Mouse (Mus musculus) T-helper 1 cell (primary cell): Measurements from ENCODE around the gene Ifit1bl2.
"Not testable (repeated sequence)": the region's sequence is repeated elsewhere in the genome, so short reads cannot be mapped to it uniquely, and the experiment has no call there.

Experiments
- in situ Hi-C: fragments of 300-600 bp; cut with MboI, MseI; formaldehyde crosslinking; loops from one replicate; pipeline ENCODE4 v1.15.1; 2025; ENCODE audit warnings: high pct_unique_total_duplicates

The Ifit1bl2 gene

DNA sequence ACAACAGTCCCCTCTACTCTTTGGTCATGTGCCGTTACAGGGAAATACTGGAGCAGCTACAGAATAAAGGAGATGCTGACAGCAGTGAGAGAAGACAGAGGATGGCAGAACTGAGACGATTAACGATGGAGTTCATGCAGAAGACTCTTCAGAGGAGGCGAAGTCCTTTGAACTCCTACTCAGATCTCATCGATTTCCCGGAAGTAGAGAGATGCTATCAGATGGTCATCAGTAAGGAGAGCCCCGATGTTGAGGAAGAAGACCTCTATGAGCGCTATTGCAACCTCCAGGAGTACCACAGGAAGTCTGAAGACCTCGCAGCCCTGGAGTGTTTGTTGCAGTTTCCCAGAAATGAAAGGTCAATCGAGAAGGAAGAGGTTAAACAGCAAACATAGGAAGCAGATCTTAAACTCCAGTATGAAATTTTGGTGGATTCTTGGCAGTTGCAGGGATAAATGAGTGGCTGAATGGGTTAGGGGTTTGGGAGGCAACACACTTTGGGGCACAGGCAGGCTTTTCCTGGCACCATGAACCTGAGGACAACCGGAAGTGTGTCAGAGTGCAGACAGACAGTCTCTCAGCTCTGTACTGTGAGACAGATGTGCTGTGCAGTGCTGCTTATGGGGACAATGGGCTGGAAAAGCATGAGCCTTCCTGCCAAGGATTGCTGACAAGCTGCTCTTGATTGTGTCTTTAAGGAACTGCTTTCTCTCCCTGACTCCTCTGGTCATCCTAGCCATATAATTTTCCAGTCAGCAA, 28.1 kb downstream of the Ifit1bl2 start:
- in situ Hi-C loops: not testable (repeated sequence)

DNA sequence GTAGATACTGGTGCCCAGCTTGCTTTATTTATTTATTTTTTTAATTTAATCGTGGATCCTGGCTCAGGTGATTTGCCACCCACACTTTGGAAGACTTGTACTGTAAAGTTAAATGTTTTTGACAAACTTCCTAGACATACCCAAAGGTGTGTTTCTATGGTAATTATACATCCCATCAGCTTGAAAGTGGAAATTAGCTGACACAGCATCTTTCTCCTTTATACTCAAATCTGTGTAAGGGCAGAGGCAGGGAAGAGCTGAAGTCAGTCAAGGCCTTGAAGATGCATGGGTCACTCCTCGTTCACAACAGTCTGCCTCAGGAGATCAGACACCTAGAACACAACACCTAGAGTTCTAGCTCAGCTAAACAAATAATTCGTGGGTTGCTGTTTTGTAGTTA, 30.4 kb downstream of the Ifit1bl2 start:
- in situ Hi-C loops: not testable (repeated sequence)

DNA sequence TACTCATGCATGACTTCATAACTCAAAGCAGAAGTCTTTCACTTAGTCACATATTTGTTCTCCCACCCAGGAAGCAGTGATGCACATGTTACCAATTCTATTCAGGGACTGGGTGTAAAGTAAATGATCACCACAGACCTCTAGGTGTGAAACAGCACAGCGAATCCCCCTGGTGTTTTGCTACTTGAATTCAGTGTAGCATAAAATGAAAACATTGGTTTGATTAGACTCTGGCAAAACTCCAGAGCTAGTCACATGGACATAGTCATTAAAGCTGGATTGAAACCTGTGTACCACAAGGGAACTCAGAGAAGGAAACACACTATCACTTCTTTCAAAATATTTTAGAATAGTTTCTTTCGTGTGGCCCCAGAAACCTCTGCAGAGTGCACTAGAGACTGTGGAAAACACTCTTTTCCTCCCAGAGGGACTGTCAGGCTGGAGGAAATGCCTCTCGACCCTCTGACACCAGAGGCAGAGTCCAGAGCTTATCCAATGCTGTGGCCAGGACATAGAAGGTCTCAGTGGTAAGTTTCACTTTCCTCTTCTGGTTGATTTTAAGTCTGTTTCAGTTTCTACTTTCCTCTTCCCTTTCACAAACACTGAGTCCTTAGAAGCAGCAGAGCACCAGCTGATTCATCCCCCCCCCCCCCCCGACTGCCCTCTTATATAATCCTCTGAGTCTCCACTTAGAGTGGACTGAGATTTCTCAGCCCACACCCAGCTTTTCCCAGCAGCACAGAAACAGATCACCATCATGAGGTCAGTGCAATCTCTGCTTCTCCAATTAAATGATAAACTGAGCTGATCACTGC, 33.1 kb downstream of the Ifit1bl2 start, which contains the start of gene Ifit3b:
Gene Ifit3b, plus strand, starts transcription at position 734 of the 815 bp plus-strand sequence.
- in situ Hi-C loops: not testable (repeated sequence)

DNA sequence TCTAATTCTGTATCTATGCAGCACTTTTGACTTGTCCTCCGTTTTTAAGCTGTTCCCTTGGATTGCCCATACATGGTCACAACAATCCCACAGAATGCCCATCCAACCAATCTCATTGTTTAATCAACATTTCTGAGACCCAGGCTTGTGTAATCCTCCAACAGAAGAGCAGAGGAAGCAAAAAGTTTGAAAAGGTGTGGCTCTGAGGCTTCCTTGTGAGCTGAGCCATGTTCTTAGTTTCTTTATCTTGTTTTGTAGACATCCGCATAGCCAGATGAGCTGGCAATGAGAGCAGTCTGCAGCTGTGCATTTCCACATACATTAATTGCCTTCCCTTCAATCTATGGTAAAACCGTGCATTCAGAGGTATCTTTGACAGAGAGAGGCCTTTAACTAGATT, 35.1 kb downstream of the Ifit1bl2 start:
- in situ Hi-C loops: no loop called here

DNA sequence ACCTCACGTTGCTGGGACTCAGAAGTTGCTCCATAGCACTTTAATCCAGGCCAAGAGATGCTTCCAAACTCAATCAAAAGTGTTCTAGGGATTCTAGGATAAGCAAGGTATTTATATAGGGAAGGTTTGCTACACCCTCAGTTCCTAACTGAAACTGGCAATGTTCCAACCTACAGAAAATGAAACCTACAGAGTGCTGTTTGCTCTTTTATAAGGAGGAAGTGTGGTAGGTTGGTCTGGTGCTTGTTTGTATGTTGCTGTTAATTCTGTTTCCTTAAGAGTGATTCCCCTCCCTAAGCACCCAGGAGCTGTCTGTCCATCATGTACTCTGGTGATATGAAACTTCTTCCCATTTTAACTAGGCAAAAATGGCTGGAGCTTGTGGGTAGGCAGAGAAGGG, 38.7 kb downstream of the Ifit1bl2 start, which contains the start of gene Ifit1bl1:
Gene Ifit1bl1, minus strand, starts transcription at position 69 of the 400 bp plus-strand sequence.
- in situ Hi-C loops: not testable (repeated sequence)

DNA sequence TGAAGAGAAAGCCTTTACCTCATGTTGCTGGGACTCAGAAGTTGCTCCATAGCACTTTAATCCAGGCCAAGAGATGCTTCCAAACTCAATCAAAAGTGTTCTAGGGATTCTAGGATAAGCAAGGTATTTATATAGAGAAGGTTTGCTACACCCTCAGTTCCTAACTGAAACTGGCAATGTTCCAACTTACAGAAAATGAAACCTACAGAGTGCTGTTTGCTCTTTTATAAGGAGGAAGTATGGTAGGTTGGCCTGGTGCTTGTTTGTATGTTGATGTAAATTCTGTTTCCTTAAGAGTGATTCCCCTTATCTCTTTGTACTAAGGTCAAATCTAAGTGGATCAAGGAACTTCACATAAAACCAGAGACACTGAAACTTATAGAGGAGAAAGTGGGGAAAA, 41.3 kb downstream of the Ifit1bl2 start:
- in situ Hi-C loops: loop anchor here (25.0 kb wide), 1 partner anchor 863 kb away; no protein-coding TSS in a partner anchor

DNA sequence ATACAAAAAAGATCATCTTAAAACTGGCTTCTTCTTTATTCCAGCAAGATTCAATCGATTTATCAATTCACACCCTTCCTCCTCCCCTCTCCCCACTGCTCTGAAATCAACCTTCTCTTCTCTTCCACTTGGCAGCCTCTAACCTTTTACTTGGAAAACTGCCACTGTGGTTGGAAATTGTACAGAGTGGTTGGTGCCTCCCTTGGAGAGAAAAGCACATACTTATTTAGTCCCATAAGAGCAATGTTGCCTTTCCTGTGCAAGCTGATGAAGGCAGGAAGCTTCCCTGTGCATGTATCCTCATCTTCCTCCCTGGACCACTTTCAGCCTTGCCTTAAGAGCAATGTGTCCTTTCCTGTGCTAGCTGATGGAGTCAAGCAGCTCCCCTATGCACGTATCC, 42.2 kb downstream of the Ifit1bl2 start:
- in situ Hi-C loops: loop anchor here (25.0 kb wide), 1 partner anchor 864 kb away; no protein-coding TSS in a partner anchor

DNA sequence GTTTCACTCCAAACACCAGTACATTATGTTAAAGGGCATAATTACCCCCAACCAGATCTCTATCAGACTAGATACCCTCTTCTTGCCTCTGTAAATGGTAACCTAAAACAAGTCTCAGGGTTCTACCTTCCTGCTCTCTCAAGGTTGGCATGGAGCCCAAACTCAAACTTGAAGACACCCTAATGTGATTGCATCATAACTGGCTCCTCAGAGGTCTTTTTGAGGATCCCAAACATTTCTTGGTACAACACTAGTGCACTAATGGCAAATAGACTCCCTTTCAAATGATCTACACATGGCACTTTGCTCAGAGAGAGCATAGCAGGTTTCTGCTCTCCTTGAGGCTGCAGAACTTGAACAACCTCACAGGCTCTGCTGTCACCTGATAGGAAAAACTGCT, 43.7 kb downstream of the Ifit1bl2 start:
- in situ Hi-C loops: loop anchor here (25.0 kb wide), 1 partner anchor 865 kb away; no protein-coding TSS in a partner anchor

DNA sequence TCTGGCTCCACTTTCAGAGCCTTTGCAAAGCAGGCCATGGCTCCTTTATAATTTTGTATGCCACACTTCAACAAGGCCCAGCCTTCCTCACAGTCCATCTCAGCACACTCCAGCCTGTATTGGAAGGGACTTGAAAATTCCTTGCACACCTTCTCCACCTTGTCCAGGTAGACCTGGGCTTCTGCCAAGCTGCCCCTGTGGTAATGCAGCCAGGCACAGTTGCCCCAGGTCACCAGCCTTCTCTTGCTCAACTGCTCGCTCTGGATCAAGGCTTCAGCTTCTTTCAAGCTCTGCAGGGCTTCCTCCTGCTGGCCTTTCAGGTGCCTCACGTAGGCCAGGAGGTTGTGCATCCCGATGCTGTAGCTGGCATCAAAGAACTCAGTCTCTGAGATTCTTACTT, 46.0 kb downstream of the Ifit1bl2 start:
- in situ Hi-C loops: loop anchor here (25.0 kb wide), 1 partner anchor 868 kb away; no protein-coding TSS in a partner anchor

DNA sequence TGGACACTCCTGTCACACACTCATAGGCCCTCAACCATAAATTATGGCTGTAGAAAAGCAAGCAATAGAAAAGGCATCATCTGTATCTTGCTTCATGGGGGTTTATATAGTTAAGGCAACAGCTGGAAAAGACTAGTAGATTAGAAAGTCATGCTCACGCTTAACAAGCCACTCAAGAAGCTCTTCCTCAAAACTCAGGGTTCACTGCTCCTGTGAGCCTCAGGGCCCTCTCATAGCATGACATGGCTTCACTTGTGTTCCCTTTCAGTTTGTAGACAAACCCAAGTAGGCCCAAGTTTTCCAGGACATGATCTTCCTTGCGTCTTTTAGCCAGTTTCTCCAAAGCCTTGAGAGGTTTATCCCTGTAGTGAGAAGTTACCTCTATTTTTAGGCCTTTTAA, 47.1 kb downstream of the Ifit1bl2 start:
- in situ Hi-C loops: loop anchor here (25.0 kb wide), 1 partner anchor 869 kb away; no protein-coding TSS in a partner anchor

DNA sequence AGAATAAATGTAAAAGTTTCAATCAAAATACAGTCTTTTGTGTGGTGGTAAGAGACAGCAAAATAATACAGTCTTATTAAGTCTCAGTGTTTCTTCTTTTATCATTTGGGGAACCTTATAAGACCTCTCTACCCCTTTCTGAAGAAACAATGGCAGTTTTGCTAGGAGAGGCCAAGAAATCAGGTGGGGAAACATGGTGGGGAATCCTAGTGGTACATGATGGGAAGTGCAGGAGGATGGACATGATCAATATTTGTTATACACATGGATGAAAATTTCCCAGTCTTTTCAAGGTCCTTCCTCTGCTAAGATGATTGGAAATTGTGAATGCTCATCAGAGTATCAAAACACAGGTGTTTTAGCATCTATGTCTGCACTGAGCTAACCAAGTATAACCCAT, 51.6 kb downstream of the Ifit1bl2 start:
- in situ Hi-C loops: loop anchor here (25.0 kb wide), 1 partner anchor 873 kb away; no protein-coding TSS in a partner anchor

DNA sequence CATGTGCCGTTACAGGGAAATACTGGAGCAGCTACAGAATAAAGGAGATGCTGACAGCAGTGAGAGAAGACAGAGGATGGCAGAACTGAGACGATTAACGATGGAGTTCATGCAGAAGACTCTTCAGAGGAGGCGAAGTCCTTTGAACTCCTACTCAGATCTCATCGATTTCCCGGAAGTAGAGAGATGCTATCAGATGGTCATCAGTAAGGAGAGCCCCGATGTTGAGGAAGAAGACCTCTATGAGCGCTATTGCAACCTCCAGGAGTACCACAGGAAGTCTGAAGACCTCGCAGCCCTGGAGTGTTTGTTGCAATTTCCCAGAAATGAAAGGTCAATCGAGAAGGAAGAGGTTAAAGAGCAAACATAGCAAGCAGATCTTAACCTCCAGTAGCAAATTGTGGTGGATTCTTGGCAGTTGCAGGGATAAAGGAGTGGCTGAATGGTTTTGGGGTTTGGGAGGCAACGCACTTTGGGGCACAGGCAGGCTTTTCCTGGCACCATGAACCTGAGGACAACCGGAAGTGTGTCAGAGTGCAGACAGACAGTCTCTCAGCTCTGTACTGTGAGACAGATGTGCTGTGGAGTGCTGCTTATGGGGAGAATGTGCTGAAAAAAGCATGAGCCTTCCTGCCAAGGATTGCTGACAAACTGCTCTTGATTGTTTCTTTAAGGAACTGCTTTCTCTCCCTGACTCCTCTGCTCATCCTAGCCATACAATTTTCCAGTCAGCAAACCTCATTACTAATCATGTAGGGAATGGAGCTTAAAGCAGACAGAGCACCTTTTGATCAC, 52.4 kb downstream of the Ifit1bl2 start:
- in situ Hi-C loops: loop anchor here (25.0 kb wide), 1 partner anchor 874 kb away; no protein-coding TSS in a partner anchor

DNA sequence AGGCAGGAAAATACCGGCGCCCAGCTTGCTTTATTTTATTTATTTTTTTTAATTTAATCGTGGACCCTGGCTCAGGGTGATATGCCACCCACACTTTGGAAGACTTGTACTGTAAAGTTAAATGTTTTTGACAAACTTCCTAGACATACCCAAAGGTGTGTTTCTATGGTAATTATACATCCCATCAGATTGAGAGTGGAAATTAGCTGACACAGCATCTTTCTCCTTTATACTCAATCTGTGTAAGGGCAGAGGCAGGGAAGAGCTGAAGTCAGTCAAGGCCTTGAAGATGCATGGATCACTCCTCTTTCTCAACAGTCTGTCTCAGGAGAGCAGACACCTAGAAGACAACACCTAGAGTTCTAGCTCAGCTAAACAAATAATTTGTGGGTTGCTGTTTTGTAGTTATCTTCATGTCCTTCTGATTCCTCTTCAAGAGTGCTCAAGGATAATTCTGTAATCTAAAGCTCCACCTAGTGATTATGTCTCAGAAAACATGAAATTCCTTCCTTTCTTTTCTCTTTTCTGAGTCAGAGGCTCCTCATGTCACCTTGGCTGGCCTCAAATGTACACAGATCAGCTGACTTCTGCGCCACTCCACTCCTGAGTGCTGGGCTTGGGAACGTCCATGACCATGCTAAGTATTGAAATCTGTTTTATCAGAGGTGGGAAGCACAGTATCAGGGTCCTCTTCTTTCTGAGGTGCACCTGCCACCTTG, 54.6 kb downstream of the Ifit1bl2 start:
- in situ Hi-C loops: loop anchor here (25.0 kb wide), 1 partner anchor 876 kb away; no protein-coding TSS in a partner anchor

DNA sequence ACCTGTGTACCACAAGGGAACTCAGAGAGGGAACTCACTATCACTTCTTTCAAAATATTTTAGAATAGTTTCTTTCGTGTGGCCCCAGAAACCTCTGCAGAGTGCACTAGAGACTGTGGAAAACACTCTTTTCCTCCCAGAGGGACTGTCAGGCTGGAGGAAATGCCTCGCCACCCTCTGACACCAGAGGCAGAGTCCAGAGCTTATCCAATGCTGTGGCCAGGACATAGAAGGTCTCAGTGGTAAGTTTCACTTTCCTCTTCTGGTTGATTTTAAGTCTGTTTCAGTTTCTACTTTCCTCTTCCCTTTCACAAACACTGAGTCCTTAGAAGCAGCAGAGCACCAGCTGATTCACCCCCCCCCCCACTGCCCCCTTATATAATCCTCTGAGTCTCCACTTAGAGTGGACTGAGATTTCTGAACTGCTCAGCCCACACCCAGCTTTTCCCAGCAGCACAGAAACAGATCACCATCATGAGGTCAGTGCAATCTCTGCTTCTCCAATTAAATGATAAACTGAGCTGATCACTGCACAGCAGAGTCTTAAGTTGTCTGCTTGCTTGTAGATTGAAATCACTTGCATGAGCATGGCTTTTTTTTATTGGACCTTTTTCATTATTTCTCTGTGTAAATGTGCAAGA, 57.3 kb downstream of the Ifit1bl2 start, which contains the start of gene Ifit3:
Gene Ifit3, plus strand, starts transcription at position 406 of the 641 bp plus-strand sequence.
- in situ Hi-C loops: loop anchor here (25.0 kb wide), 1 partner anchor 879 kb away; no protein-coding TSS in a partner anchor

DNA sequence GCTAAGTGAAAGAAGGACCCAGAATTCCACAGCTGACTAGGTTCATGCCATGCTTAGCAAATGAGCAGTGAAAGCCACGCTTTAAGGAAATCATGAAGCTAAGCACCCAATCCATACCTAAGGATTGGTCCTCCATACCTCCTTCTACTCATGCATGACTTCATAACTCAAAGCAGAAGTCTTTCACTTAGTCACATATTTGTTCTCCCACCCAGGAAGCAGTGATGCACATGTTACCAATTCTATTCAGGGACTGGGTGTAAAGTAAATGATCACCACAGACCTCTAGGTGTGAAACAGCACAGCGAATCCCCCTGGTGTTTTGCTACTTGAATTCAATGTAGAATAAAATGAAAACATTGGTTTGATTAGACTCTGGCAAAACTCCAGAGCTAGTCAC, 57.8 kb downstream of the Ifit1bl2 start:
- in situ Hi-C loops: loop anchor here (25.0 kb wide), 1 partner anchor 880 kb away; no protein-coding TSS in a partner anchor

DNA sequence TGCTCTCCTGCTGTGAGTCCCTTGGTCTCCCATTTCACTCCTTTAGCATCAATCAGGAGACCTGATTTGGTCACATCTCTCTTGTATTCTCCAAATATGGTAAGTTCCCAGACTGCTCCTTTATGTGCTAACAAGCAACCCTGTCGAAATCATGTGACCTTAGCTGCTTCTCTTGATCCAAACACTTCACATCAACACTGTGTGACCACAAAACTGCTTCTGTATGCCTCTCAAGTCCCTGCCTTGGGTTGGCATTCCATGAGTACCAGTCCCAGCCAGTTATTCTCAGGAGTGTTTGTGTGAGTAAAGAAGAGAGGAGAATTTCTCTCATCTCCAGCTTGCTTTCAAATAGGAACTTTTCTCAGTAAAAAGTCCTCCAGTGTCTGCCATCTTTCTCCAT, 63.4 kb downstream of the Ifit1bl2 start:
- in situ Hi-C loops: loop anchor here (25.0 kb wide), 1 partner anchor 885 kb away; no protein-coding TSS in a partner anchor

DNA sequence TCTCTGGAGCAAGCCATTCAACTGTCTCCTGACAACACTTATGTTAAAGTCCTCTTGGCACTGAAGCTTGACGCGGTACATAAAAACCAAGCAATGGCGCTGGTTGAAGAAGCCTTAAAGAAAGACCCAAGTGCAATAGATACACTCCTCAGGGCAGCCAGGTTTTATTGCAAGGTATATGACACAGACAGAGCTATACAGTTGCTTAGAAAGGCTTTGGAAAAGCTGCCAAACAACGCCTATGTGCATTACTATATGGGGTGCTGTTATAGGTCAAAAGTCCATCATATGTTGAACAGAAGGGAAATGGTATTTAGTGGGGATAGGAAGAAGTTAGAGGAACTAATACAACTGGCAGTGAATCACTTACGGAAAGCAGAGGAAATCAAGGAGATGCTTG, 66.9 kb downstream of the Ifit1bl2 start:
- in situ Hi-C loops: no loop called here

DNA sequence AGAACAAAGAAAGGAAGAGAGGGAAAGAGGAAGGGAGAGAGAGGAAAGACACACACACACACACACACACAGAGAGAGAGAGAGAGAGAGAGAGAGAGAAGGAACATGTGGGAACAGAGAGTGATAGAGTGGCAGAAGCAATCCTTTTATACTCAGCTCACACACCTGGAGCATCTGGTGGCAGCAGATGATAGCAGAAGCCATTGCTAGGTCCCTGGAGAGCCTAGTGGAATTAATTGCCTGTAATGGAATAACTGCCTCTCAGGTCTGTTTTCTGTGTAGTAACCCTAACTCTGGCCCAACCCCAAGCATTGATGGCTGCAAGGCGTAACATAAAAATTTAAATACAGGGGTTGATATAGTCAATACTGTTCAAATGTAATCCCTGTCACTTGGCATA, 69.5 kb downstream of the Ifit1bl2 start:
- in situ Hi-C loops: no loop called here

DNA sequence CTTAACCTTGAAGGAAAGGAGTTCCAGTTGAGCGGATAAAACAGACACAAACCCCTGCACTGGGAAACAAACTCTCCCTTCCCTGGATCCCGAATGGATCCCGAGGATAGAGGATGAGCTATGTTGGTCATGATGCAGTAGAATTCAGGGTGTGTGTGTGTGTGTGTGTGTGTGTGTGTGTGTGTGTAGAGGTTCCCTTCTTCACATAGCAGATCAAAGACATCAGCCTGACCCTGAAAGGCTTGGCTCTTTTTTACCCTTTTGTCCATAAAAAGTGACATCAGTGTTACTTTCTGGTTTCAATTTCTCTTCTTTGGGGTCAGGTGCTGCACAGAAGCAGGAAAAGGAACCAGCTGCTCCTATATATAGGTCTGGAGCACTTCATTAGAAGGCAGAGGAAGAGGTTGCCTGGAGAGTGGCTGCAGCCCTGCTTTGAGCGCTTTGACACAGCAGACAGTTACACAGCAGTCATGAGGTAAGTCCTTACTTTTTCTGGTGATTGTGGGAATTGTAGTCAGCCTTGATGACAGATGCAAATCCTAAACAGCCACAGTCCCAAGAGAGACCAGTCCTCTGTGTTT, 70.6 kb downstream of the Ifit1bl2 start:
- in situ Hi-C loops: no loop called here
